In the genomic region with DNA sequence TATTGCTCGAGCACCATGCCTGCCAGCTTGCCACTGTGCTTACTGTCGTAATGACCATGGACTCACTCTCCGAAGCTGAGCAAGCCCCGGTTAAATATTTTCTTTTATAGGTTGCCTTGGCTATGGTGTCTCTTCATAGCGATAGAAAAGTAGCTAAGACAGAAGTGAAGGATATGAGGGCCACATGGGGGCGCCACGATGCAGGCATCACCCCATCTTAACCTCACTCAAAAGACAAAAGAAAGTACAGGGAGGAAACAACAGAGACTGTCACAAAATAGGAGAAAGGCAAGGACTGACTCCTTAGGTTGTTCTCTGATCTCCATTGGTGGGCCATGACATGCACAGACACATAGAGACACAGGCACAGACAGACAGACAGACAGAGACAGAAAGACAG, we compare ENCODE assay signal across 13 mouse cellular contexts. TPM values are rescaled to one million over a fixed set of nuclear protein-coding genes. Genes with fewer than 3 reads are reported as not detected.
DNase-seq lines count a peak whose midpoint lies in the region; ATAC-seq and TF ChIP-seq lines count a peak whose summit lies in the region.
"Had no signal": no experiment of that assay in that cellular context is flagged by ENCODE, and none has a peak within 500 bp of the region (broad histone marks: within the 10 kb centered on the region; RNA-seq: fewer than 3 reads in every experiment).

No protein-coding gene starts in this region.

- WGBS in kidney, embryonic 14.5 days, result 73% methylated on average over 7 of the region's 7 CpGs
- 59% methylated on average over 7 of the region's 7 CpGs for WGBS in bone marrow, adult 2 months

- peak; percentile 43 for DNase-seq in kidney, adult 11 months
- peak; percentile 16 for DNase-seq in CD4-positive helper T cell, adult 2 months (ENCODE audit: low read depth, low spot score)
- peak; percentile 33 for DNase-seq in kidney, postnatal 10 days
- DNase-seq in heart, adult 18-20 months, result no peak
- DNase-seq in heart, adult 11 months, result no peak
- no peak for DNase-seq in urinary bladder, postnatal 14 days (ENCODE audit: low spot score)
- DNase-seq: gastrocnemius, postnatal 25 days had no signal

- H3K9ac ChIP-seq in kidney, embryonic 14.5 days (ENCODE audit: low read depth, low read length), result no peak overlapping the region
- H3K9ac ChIP-seq: embryonic facial prominence, embryonic 13.5 days; hindbrain, embryonic 15.5 days; limb, embryonic 12.5 days had no signal

- TF ChIP-seq CTCF in bone marrow, adult 2 months (IDR thresholded peaks at IDR 0.05; ENCODE audit: control insufficient read depth, insufficient read depth, low read length), result peak; percentile 51; the same call in 1 of the 2 replicates

- no peak for ATAC-seq in kidney, embryonic 14.5 days (ENCODE audit: low FRiP score, low TSS enrichment)
- ATAC-seq: Patski had no signal

- H3K36me3 ChIP-seq in kidney, embryonic 14.5 days (ENCODE audit: control insufficient read depth, insufficient read depth, low read length), result no peaks in the 10 kb centered on the region
- H3K36me3 ChIP-seq: embryonic facial prominence, embryonic 13.5 days; hindbrain, embryonic 15.5 days had no signal

- H3K4me3 ChIP-seq in kidney, embryonic 14.5 days (ENCODE audit: low read length), result no peak overlapping the region
- H3K4me3 ChIP-seq in bone marrow, adult 2 months (replicated peaks; ENCODE audit: control insufficient read depth, low read depth, low read length), result no peak overlapping the region
- H3K4me3 ChIP-seq: embryonic facial prominence, embryonic 13.5 days; hindbrain, embryonic 15.5 days; limb, embryonic 12.5 days had no signal

- no peak overlapping the region for H3K27ac ChIP-seq in kidney, embryonic 14.5 days (ENCODE audit: low read depth, low read length)
- no peak overlapping the region for H3K27ac ChIP-seq in bone marrow, adult 2 months (ENCODE audit: control insufficient read depth, insufficient read depth, low read depth, low read length, poor library complexity)
- H3K27ac ChIP-seq: embryonic facial prominence, embryonic 13.5 days; hindbrain, embryonic 15.5 days; limb, embryonic 12.5 days had no signal

- no peak overlapping the region for H3K4me2 ChIP-seq in kidney, embryonic 14.5 days (replicated peaks; ENCODE audit: low read depth, low read length)
- H3K4me2 ChIP-seq: embryonic facial prominence, embryonic 13.5 days; hindbrain, embryonic 15.5 days; limb, embryonic 12.5 days had no signal

- H3K4me1 ChIP-seq in kidney, embryonic 14.5 days (ENCODE audit: control insufficient read depth, insufficient read depth, low read length), result 0 out of 2 replicates have a peak, but pooled peaks cover 5% of the 10 kb centered on the region
- H3K4me1 ChIP-seq in bone marrow, adult 2 months (ENCODE audit: control insufficient read depth, insufficient read depth, low read length), result no peaks in the 10 kb centered on the region; the same call in 1 of the 2 replicates
- H3K4me1 ChIP-seq: embryonic facial prominence, embryonic 13.5 days; hindbrain, embryonic 15.5 days; limb, embryonic 12.5 days had no signal

- H3K9me3 ChIP-seq in kidney, embryonic 14.5 days (ENCODE audit: control insufficient read depth, low read length), result no peaks in the 10 kb centered on the region
- H3K9me3 ChIP-seq: embryonic facial prominence, embryonic 13.5 days; hindbrain, embryonic 15.5 days; limb, embryonic 12.5 days had no signal

- TF ChIP-seq POLR2A in bone marrow, adult 2 months (IDR thresholded peaks at IDR 0.05; ENCODE audit: borderline replicate concordance, control insufficient read depth, low read depth, low read length), result no peak

- H3K27me3 ChIP-seq in kidney, embryonic 14.5 days (ENCODE audit: control insufficient read depth, insufficient read depth, low read length), result no peaks in the 10 kb centered on the region
- H3K27me3 ChIP-seq: embryonic facial prominence, embryonic 13.5 days; hindbrain, embryonic 15.5 days; limb, embryonic 12.5 days had no signal

RNA-seq across cellular contexts. Expression of gene Mogat2, which starts 14.2 kb away (rescaled TPM):
- 2.7 and 3.0 TPM in 2 replicates for polyA plus RNA-seq in kidney, embryonic 14.5 days (2014; fragmentation: Nextera tagmentation; extraction: Ambion mirVana)
- polyA plus RNA-seq in bone marrow, adult 2 months (2011; ENCODE audit: insufficient read depth, insufficient read length, low replicate concordance, missing spikeins), result 1.1 and 5.9 TPM in 2 replicates
- not detected for total RNA-seq in heart, adult 18-20 months (2021)
- total RNA-seq: gastrocnemius, postnatal 25 days had no signal
- polyA plus RNA-seq: Patski had no signal

RNA-seq across cellular contexts. Expression of gene Dgat2, which starts 41.7 kb away (rescaled TPM):
- 12.7 and 21.9 TPM in 2 replicates for polyA plus RNA-seq in kidney, embryonic 14.5 days (2014; fragmentation: Nextera tagmentation; extraction: Ambion mirVana)
- polyA plus RNA-seq in bone marrow, adult 2 months (2011; ENCODE audit: insufficient read depth, insufficient read length, low replicate concordance, missing spikeins), result 3.8 and 10.9 TPM in 2 replicates
- 100 to 1,000 TPM; 343 to 377 TPM for total RNA-seq in heart, adult 18-20 months (2021)

RNA-seq across cellular contexts. Expression of gene Map6, which starts 43.0 kb away (rescaled TPM):
- 1.1 and 1.2 TPM in 2 replicates for polyA plus RNA-seq in kidney, embryonic 14.5 days (2014; fragmentation: Nextera tagmentation; extraction: Ambion mirVana)
- 1.7 TPM in 1 of 2 replicates, not detected in the other for polyA plus RNA-seq in bone marrow, adult 2 months (2011; ENCODE audit: insufficient read depth, insufficient read length, low replicate concordance, missing spikeins)
- total RNA-seq in heart, adult 18-20 months (2021), result 1 to 10 TPM; 3.7 to 5.1 TPM

Comparison
In these comparisons a context has a peak if more than half of its experiments do, and no peak if none do; other contexts are left out.
1. DNase-seq: peak in kidney, adult 11 months (single experiment), CD4-positive helper T cell, adult 2 months (single experiment) and kidney, postnatal 10 days (single experiment); none in heart, adult 18-20 months (0 of 2), heart, adult 11 months (single experiment) and urinary bladder, postnatal 14 days (single experiment).